Mouse (Mus musculus) layer of hippocampus, adult 9-10 months (tissue): ENCODE data around the gene Chn2.

Source experiments
- DNase-seq: peaks from one replicate; pipeline ENCODE4 v3.0.0; 2022; ENCODE audit warnings: low spot score

Chn2 gene

DNA sequence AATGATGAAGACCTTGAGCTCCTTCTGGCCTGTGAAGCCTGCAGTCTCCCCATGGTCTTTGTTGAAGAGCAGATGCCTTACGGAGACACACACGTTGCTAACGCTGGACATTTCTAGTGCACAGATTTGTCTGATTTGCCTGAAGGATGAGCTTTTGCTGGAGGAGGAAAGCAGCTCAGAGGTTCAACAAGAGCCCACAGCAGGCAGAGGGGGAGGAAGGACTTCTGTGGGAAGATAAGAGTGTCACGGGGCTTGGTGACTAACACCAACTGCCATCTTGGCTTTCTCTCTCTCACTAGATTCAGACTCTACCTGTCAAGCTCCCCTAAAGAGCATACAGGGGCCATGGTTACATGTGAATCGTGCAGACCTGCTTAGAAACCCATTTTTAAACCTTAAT is 37.3 kb downstream of the Chn2 start:
- no peak for DNase-seq

DNA sequence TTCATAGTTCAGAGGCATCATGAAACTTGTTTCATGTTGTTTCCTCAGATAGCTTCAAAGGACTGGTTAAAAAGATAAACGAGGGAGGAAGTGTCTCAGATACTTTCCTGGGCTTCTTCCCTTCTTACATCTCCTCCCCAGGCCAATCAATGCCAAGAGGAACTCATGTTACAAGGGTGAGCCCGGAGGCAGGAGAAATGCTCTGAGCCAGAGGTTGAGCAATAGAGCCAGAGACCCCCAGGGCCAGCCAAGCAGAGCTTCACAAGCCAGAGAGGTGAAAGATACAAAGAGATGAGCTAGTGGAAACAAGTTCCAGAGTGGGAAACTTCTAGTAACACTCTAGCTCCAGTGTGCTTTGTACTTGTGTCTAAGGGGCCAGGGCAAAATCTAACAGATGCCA is 38.9 kb downstream of the Chn2 start:
- no peak for DNase-seq

GRCm38 (mm10) chr6:54079881-54080280 is 40.5 kb downstream of the Chn2 start:
- DNase-seq = no peak

- no peak for DNase-seq
These were observed 41.3 kb downstream of the Chn2 start for GRCm38 (mm10) chr6:54080518-54081285.

DNA sequence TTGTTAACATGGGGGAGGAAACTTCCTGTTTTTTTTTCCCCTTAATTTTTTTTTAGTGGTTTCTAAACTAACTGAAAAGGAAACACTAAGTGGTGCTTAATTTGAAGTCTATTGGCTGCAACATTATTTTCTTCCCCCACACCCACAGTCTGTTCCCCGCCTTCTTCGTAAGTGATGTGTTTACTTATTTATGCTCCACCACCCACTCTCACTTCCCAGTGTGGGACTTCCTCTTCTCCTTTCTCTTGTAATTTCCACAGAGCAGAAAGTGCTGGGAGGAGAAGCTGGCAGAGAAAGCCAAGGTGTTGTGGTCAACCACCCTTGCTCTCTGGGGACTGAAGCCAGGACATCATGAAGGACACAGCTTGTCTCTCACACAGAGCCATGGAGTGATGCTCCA is 43.2 kb downstream of the Chn2 start:
- peak; percentile 37 for DNase-seq

DNA sequence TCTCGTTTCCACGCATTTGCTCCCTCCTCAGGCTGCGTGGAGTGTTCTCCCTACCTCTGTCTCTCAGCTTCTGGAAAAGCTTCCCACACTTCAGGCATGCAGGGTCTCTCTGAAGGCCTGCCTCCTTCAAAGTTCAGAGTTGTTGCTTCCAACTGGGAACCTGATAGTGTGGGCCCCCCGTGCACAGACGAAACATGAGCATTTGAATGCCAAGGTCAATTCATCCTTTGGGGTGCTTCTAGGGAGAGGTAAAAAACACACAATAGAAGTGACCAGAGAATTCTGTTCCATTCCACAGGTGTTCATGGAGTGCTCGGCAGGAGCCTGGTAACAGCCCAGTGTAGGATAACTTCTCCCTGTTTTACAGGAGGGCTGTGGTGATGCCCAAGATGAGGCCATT is 44.7 kb downstream of the Chn2 start:
- DNase-seq = no peak

DNA sequence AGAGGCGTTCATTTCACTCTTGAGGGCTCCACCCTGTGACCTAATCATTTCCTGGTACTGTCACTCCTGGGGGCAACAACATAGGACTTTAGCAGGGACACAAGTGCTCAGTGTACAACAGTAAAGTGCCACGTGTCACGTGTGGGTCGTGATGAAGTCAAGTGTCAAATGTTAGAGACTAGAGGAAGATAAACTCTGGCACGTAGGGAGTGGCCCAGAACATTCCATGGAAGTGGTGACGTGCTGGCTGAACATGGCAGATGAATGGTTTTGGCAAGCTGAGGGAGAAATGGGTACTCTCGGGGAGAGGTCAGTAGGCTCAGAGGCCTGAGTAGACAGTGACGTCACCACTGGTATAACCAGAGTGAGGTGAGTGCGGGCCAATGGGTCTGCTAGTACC is 45.7 kb downstream of the Chn2 start:
- DNase-seq = no peak

- no peak for DNase-seq
These were observed 48.8 kb downstream of the Chn2 start for GRCm38 (mm10) chr6:54088168-54088567.

DNA sequence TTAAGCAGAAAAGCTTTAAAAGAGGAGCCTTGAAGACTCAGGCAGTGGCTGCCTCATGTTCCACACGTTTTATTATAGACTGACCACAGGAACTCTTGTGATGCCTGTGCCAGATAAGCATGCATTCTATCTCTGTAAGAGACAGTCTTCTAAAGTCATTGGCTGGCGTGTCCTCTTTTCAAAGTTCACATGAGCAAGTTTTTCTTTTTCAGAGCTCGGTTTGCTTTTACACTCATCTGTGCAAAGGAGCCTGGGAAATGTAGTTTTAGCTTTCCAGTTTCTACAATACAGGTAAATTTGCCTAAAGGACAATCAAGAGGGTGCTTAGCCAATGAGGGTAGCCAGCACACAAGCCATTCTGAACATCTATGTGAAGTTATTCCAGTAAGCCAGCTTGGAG is 51.5 kb downstream of the Chn2 start:
- no peak for DNase-seq

DNA sequence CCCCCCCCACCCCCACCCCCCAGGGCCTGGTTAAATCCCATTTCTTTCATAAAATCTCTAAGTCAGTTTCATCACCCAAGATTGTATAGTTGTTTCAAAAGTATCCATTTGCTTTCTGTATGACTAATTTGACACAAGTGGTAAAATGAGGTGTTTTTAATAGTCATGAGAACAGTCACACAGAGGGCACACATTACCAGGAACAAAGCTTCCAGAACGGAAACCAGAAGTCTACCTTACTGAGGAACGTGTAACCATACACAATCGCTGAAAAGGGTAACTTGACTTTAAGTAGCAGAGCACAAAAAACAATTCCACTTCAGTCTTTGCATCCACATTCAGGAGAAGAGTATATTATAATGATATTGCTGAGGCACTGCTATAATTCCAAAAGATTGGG is 53.6 kb downstream of the Chn2 start:
- DNase-seq = no peak

DNA sequence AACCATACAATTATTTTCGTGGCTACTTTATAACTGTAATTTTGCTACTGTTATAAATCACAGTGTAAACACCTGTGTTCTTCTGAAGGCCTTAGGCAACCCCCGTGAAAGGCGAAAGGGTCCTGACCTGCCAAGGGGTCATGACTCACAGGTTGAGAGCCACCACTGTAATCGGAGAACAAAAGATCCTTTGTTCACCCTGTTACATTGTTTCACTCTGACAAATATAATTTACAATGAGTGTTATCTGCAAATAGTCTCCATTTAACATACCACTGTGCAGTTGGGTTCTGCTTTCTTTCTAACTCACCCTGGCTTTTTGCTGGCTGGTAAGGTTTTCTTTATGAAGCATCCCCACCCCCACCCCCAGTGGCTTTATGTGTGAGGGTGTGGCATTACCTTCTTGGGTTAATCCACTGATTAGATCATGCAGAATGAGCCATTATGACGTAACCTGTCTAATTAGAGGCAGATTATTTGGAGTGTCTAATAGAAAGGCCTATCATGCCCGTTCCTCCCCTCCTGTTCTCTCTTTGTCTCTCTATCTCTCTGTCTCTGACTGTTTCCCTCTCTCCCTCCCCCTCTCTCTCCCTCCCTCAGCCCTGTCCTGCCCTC is 56.9 kb downstream of the Chn2 start:
- DNase-seq = no peak

DNA sequence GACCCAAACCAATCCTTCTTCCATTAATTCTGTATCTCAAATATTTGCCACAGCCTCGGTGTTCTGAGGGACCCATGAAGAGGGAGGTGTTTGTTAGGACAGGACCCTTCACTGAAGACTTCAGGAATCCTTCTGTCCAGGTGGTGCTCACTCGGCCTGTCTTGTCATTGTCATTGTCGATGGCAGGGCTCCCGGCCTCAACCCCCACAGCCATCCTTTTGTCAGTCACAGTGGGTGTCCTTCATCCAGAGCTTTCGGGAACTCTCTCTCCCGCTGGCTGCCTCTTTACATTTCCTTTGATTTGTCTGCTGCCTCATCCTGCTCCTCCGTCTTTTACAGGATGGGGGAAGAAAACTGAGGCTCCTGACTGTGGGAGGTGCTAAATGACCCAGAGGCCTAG is 57.5 kb downstream of the Chn2 start:
- no peak for DNase-seq

GRCm38 (mm10) chr6:54098339-54098738 is 59.0 kb downstream of the Chn2 start:
- DNase-seq = no peak

- DNase-seq = no peak
These were observed 60.3 kb downstream of the Chn2 start for GRCm38 (mm10) chr6:54099659-54100058.

GRCm38 (mm10) chr6:54102210-54102609 is 62.9 kb downstream of the Chn2 start:
- no peak for DNase-seq

DNA sequence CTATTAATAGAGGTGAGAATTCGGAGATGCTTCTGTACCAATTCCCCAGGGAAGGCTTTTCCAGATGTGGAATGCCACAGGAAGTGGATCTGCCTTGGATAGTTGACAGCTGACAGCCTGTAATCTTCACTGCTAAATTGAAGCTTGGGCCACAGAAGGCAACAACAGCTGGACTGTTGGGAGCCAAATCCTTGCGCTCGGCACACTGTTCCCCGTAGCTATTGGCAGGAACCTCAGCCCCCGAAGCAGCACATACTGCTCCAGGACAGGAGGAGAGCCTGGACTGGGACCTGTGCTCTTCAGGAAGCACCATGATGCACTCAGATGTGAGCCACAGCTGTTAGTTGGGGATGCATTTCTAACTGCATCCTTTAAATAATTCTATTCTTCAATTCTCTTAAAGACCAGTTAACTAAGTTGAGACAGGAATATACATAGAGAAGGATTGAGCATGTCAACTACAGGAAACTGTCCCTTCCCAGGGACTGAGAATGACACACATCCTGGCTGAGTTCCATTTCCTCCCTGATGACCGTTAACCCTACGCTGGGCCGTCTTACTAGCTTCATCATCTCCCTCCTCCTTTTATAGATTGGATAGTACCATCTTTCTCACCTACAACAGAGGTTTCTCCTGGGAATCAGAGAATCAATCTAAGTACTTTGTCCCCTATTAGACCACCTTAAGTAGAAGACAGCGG is 64.1 kb downstream of the Chn2 start:
- no peak for DNase-seq

- no peak for DNase-seq
These were observed 72.1 kb downstream of the Chn2 start for GRCm38 (mm10) chr6:54111416-54111984.

GRCm38 (mm10) chr6:54113338-54113737 is 74.0 kb downstream of the Chn2 start:
- DNase-seq = no peak

GRCm38 (mm10) chr6:54114412-54114811 is 75.1 kb downstream of the Chn2 start:
- no peak for DNase-seq

- no peak for DNase-seq
These were observed 76.9 kb downstream of the Chn2 start for GRCm38 (mm10) chr6:54116299-54116698.

DNA sequence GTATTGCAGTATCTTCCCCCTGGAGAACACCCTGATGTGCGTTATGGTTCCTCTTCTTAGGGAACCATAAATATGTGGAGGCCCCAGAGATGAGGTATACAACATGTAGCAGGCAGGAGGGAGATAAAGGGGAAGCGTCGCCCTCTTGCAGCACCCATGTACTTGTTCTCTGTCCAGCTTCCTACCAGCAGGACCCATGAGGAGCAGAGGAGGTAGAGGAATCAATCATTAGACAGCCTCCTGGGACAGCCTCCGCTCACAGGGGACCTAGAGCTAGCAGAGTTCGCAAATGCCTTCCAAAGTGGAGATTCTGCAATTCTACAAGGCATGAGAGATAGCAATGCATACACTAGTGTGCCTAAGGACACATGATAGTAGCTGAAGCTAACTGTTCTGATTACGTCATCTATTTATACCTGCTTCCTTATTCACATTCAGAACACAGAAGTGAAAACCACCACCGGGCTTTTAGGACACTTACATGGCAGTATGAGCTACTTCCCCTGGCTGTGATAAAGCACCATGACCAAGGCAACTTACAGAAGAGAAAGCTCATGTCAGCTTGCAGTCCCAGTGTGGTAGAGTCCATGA is 77.7 kb downstream of the Chn2 start:
- peak; percentile 41 for DNase-seq

DNA sequence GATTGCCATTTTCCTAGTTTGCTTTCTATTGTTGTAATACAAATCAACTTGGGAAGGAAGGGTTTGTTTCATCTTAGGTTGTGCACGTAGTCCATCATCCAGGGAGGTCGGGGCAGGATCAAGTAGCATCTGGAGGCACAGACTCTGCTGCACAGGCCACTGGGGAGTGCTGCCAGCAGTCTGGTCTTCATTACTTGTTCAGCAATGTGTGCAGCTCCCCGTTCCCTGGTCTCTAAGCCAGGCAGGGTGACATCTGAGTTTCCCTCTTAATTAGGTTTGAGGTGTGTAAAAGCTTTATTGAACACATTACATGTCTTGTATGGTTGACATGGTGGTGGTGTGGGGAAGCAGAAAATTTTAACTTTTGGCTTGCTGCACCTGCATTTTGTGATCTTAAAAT is 79.0 kb downstream of the Chn2 start:
- DNase-seq = no peak

DNA sequence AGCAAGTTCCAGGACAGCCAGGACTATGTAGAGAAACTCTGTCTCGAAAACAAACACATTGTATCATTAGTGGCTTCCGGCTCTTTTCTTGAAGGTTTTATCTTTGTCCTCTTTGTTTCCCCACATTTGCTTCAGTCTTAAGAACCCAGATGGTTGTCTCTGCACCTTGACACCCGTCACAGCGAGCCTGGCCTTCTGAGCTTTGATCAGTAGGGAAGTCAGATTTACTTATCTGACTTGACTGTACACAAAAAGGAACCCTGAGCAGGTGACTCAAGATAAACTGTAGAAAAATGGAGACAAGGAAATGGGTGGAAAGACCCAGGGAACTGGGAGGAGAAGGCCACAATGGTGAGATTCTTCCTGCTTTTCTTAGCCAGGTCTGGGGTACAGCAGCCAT is 79.5 kb downstream of the Chn2 start:
- DNase-seq = no peak
